Mouse (Mus musculus) hindbrain, embryonic 15.5 days (tissue): ENCODE data around the gene Ass1. TPM values are rescaled to one million over a fixed set of nuclear protein-coding genes. Genes with fewer than 3 reads are reported as not detected.

Experiments used
- ATAC-seq: fragments of 200-750 bp; cut with Nextera tagmentation; 2 replicates; pipeline ENCODE4 v1.8.0; 2017; ENCODE audit warnings: low read depth, moderate number of reproducible peaks, moderate TSS enrichment; ENCODE audit not compliant: low FRiP score
- H3K27ac ChIP-seq: fragments of 300-500 bp; sonication (generic); replicated peaks from 2 replicates; pipeline ENCODE4 v1.5.1; 2015; ENCODE audit warnings: mild to moderate bottlenecking, inconsistent platforms
- H3K27me3 ChIP-seq: fragments of 300-500 bp; sonication (generic); 2 replicates; pipeline ENCODE4 v1.6.1; 2015; ENCODE audit warnings: control low read depth, inconsistent platforms
- H3K36me3 ChIP-seq: fragments of 300-500 bp; sonication (generic); 2 replicates; pipeline ENCODE4 v1.6.1; 2015; ENCODE audit warnings: control low read depth, inconsistent platforms
- H3K4me1 ChIP-seq: fragments of 300-500 bp; sonication (generic); replicated peaks from 2 replicates; pipeline ENCODE4 v1.6.1; 2015; ENCODE audit warnings: control low read depth, inconsistent platforms
- H3K4me2 ChIP-seq: fragments of 300-500 bp; sonication (generic); 2 replicates; pipeline ENCODE4 v1.6.1; 2015; ENCODE audit warnings: moderate library complexity, mild to moderate bottlenecking, inconsistent platforms
- H3K4me3 ChIP-seq: fragments of 300-500 bp; sonication (generic); 2 replicates; pipeline ENCODE4 v1.5.1; 2015; ENCODE audit warnings: mild to moderate bottlenecking, inconsistent platforms
- H3K9ac ChIP-seq: fragments of 300-500 bp; sonication (generic); 2 replicates; pipeline ENCODE4 v1.6.1; 2015; ENCODE audit warnings: inconsistent platforms
- H3K9me3 ChIP-seq: fragments of 300-500 bp; sonication (generic); 2 replicates; pipeline ENCODE4 v1.6.1; 2016; ENCODE audit warnings: control low read depth, inconsistent platforms
- WGBS: fragments of 180-500 bp; shearing (Covaris S2); methylation state at CpG from one replicate; pipeline ENCODE4 v1.1.7; 2015; 5-methylcytosine and 5-hydroxymethylcytosine counted together
- polyA plus RNA-seq: library from polyadenylated mRNA; unstranded; fragments of >200 nt; fragmentation: Nextera tagmentation; extraction: Ambion mirVana; gene quantifications from 2 replicates; pipeline ENCODE4 v1.2.1, GENCODE M21; 2015

Gene Ass1
- polyA plus RNA-seq, 1 experiment from 2014 or later: 9.8 TPM

GRCm38 (mm10) chr2:31460025-31460571 is 9.9 kb upstream of the Ass1 start:
- H3K4me3 ChIP-seq: peak overlapping the region; percentile 44

GRCm38 (mm10) chr2:31460920-31461319 is 9.1 kb upstream of the Ass1 start:
- no peak overlapping the region for H3K4me2 ChIP-seq
- 84% methylated on average over 7 of the region's 7 CpGs for WGBS
- ATAC-seq: no peak
- no peaks in the 10 kb centered on the region for H3K36me3 ChIP-seq
- H3K4me1 ChIP-seq: peaks cover 8% of the 10 kb centered on the region
- H3K27me3 ChIP-seq: peaks cover 61% of the 10 kb centered on the region
- H3K9ac ChIP-seq: no peak overlapping the region
- H3K27ac ChIP-seq: no peak overlapping the region
- H3K9me3 ChIP-seq: no peaks in the 10 kb centered on the region
- no peak overlapping the region for H3K4me3 ChIP-seq

More at GRCm38 (mm10) chr2:31460025-31460571, 9.9 kb upstream of the Ass1 start:
- Histone ChIP-seq H3K9me3 (no peaks in the 10 kb centered on the region), H3K36me3 (no peaks in the 10 kb centered on the region), H3K27ac (no peak overlapping the region), H3K9ac (peak overlapping the region; percentile 47), H3K4me2 (peak overlapping the region; percentile 79), H3K27me3 (peaks cover 60% of the 10 kb centered on the region), H3K4me1 (peaks cover 8% of the 10 kb centered on the region)
- ATAC-seq: peak; percentile 62
- WGBS: under 1% methylated on average over 47 of the region's 48 CpGs

- Histone ChIP-seq H3K9me3 (no peaks in the 10 kb centered on the region), H3K27me3 (peaks cover 61% of the 10 kb centered on the region), H3K9ac (no peak overlapping the region), H3K4me2 (no peak overlapping the region), H3K36me3 (no peaks in the 10 kb centered on the region), H3K4me3 (no peak overlapping the region), H3K4me1 (peaks cover 8% of the 10 kb centered on the region), H3K27ac (no peak overlapping the region)
- no peak for ATAC-seq
- WGBS: 49% methylated on average over 8 of the region's 8 CpGs
Observed at GRCm38 (mm10) chr2:31462051-31462450, 8.0 kb upstream of the Ass1 start.

GRCm38 (mm10) chr2:31463253-31463652 is 6.8 kb upstream of the Ass1 start:
- Histone ChIP-seq H3K4me2 (no peak overlapping the region), H3K9me3 (no peaks in the 10 kb centered on the region), H3K4me1 (peaks cover 8% of the 10 kb centered on the region), H3K4me3 (no peak overlapping the region), H3K27me3 (peaks cover 59% of the 10 kb centered on the region), H3K27ac (no peak overlapping the region), H3K9ac (no peak overlapping the region), H3K36me3 (no peaks in the 10 kb centered on the region)
- WGBS: 87% methylated on average over 7 of the region's 7 CpGs
- ATAC-seq: no peak

GRCm38 (mm10) chr2:31463696-31464528 is 6.1 kb upstream of the Ass1 start:
- no peak overlapping the region for H3K9ac ChIP-seq
- ATAC-seq: no peak
- 57% methylated on average over 8 of the region's 8 CpGs for WGBS
- no peaks in the 10 kb centered on the region for H3K36me3 ChIP-seq
- no peak overlapping the region for H3K27ac ChIP-seq
- H3K4me3 ChIP-seq: no peak overlapping the region
- no peak overlapping the region for H3K4me2 ChIP-seq
- no peaks in the 10 kb centered on the region for H3K9me3 ChIP-seq
- H3K27me3 ChIP-seq: peaks cover 59% of the 10 kb centered on the region
- peaks cover 8% of the 10 kb centered on the region for H3K4me1 ChIP-seq

GRCm38 (mm10) chr2:31464529-31464910 is 5.5 kb upstream of the Ass1 start:
- ATAC-seq: no peak
- no peaks in the 10 kb centered on the region for H3K9me3 ChIP-seq
- H3K27me3 ChIP-seq: peaks cover 60% of the 10 kb centered on the region
- no peak overlapping the region for H3K9ac ChIP-seq
- no peak overlapping the region for H3K4me2 ChIP-seq
- H3K4me1 ChIP-seq: peaks cover 12% of the 10 kb centered on the region
- no peak overlapping the region for H3K27ac ChIP-seq
- H3K36me3 ChIP-seq: no peaks in the 10 kb centered on the region
- WGBS: 81% methylated on average over 6 of the region's 6 CpGs
- H3K4me3 ChIP-seq: no peak overlapping the region

- 85% methylated on average over 1 of the region's 1 CpGs for WGBS
- Histone ChIP-seq H3K27ac (no peak overlapping the region), H3K27me3 (peaks cover 60% of the 10 kb centered on the region), H3K9me3 (no peaks in the 10 kb centered on the region), H3K4me1 (peaks cover 19% of the 10 kb centered on the region), H3K9ac (no peak overlapping the region), H3K36me3 (no peaks in the 10 kb centered on the region), H3K4me3 (no peak overlapping the region), H3K4me2 (no peak overlapping the region)
- ATAC-seq: no peak
Observed at GRCm38 (mm10) chr2:31467457-31467856, 2.5 kb upstream of the Ass1 start.

- Histone ChIP-seq H3K9me3 (no peaks in the 10 kb centered on the region), H3K27me3 (peaks cover 53% of the 10 kb centered on the region)
- 77% methylated on average over 7 of the region's 7 CpGs for WGBS
Observed at GRCm38 (mm10) chr2:31468857-31469256, 1.1 kb upstream of the Ass1 start.

GRCm38 (mm10) chr2:31469480-31469879 is 527 bp upstream of the Ass1 start:
- H3K27me3 ChIP-seq: peaks cover 51% of the 10 kb centered on the region
- ATAC-seq: no peak; the same call in 1 of the 2 replicates
- H3K4me1 ChIP-seq: peaks cover 19% of the 10 kb centered on the region

More at GRCm38 (mm10) chr2:31468857-31469256, 1.1 kb upstream of the Ass1 start:
- H3K27ac ChIP-seq: no peak overlapping the region
- no peak overlapping the region for H3K9ac ChIP-seq
- no peak overlapping the region for H3K4me2 ChIP-seq
- peaks cover 19% of the 10 kb centered on the region for H3K4me1 ChIP-seq
- no peak for ATAC-seq
- H3K36me3 ChIP-seq: no peaks in the 10 kb centered on the region
- H3K4me3 ChIP-seq: no peak overlapping the region

GRCm38 (mm10) chr2:31470683-31471385 is 827 bp downstream of the Ass1 start:
- no peaks in the 10 kb centered on the region for H3K9me3 ChIP-seq
- ATAC-seq: no peak
- peak overlapping the region; percentile 48 for H3K4me3 ChIP-seq
- H3K9ac ChIP-seq: 0 out of 2 replicates have a peak overlapping the region, but pooled peaks have one; percentile 57
- H3K27ac ChIP-seq: no peak overlapping the region
- peaks cover 44% of the 10 kb centered on the region for H3K27me3 ChIP-seq
- peaks cover 19% of the 10 kb centered on the region for H3K4me1 ChIP-seq
- WGBS: 7% methylated on average over 18 of the region's 19 CpGs
- H3K4me2 ChIP-seq: peak overlapping the region; percentile 98
- no peaks in the 10 kb centered on the region for H3K36me3 ChIP-seq

More at GRCm38 (mm10) chr2:31469480-31469879, 527 bp upstream of the Ass1 start:
- no peak overlapping the region for H3K27ac ChIP-seq
- peak overlapping the region; percentile 57 for H3K9ac ChIP-seq
- H3K36me3 ChIP-seq: no peaks in the 10 kb centered on the region
- H3K4me3 ChIP-seq: peak overlapping the region; percentile 48
- peak overlapping the region; percentile 98 for H3K4me2 ChIP-seq
- H3K9me3 ChIP-seq: no peaks in the 10 kb centered on the region
- 29% methylated on average over 7 of the region's 7 CpGs for WGBS

GRCm38 (mm10) chr2:31471611-31472010 is 1.6 kb downstream of the Ass1 start:
- Histone ChIP-seq H3K4me1 (peaks cover 19% of the 10 kb centered on the region), H3K27ac (no peak overlapping the region), H3K36me3 (no peaks in the 10 kb centered on the region), H3K9me3 (no peaks in the 10 kb centered on the region), H3K4me2 (no peak overlapping the region), H3K9ac (no peak overlapping the region), H3K27me3 (peaks cover 44% of the 10 kb centered on the region), H3K4me3 (no peak overlapping the region)
- 54% methylated on average over 6 of the region's 6 CpGs for WGBS
- ATAC-seq: no peak
